Mouse (Mus musculus) cortical plate, adult 2 months (tissue): ENCODE results near the gene Adamts14.

ENCODE experiments used
- CTCF ChIP-seq: fragments of 200-500 bp; IDR thresholded peaks from 2 replicates; pipeline ENCODE4 v1.5.1; 2011; ENCODE audit warnings: mild to moderate bottlenecking, control low read depth, low read length; ENCODE audit not compliant: insufficient read depth; ENCODE audit errors: extremely low read depth
- POLR2A ChIP-seq: fragments of 200-500 bp; IDR thresholded peaks from 2 replicates; pipeline ENCODE4 v1.6.1; 2011; ENCODE audit warnings: mild to moderate bottlenecking, low read length, control low read depth; ENCODE audit not compliant: insufficient read depth; ENCODE audit errors: extremely low read depth

GRCm38 (mm10) chr10:61274532-61274931 is 1.3 kb upstream of the Adamts14 start:
- no peak for TF ChIP-seq POLR2A
- no peak for TF ChIP-seq CTCF
